Mouse (Mus musculus) G1E (cell line): ENCODE results near the gene Ypel3. TPM values are rescaled to one million over a fixed set of nuclear protein-coding genes. Genes with fewer than 3 reads are reported as not detected.

Experiments
- ATAC-seq: 2 replicates; pipeline ENCODE4 v1.8.0; 2016; ENCODE audit warnings: mild to moderate bottlenecking; ENCODE audit not compliant: insufficient number of reproducible peaks, poor library complexity, low FRiP score, severe bottlenecking; ENCODE audit errors: extremely low read depth
- DNase-seq: peaks from one replicate; pipeline ENCODE4 v3.0.0; 2012; ENCODE audit warnings: low spot score
- H3K27me3 ChIP-seq: 2 replicates; pipeline ENCODE4 v1.6.1; 2012; ENCODE audit warnings: mild to moderate bottlenecking, low read length, inconsistent platforms; ENCODE audit not compliant: insufficient read depth
- H3K36me3 ChIP-seq: replicated peaks from 2 replicates; pipeline ENCODE3; 2012; ENCODE audit warnings: mild to moderate bottlenecking, inconsistent platforms
- H3K4me1 ChIP-seq: 2 replicates; pipeline ENCODE4 v1.6.1; 2012; ENCODE audit warnings: low read depth, low read length, inconsistent platforms, mixed read lengths; ENCODE audit not compliant: insufficient read depth
- H3K4me3 ChIP-seq: 2 replicates; pipeline ENCODE4 v1.5.1; 2012; ENCODE audit warnings: low read depth, mild to moderate bottlenecking, inconsistent platforms, low read length, moderate library complexity, mixed read lengths
- H3K9me3 ChIP-seq: replicated peaks from 2 replicates; pipeline ENCODE4 v1.6.1; 2012; ENCODE audit warnings: inconsistent platforms
- CTCF ChIP-seq: IDR thresholded peaks from 2 replicates; pipeline ENCODE4 v1.5.1; 2012; ENCODE audit warnings: low read depth, low read length, inconsistent platforms, mixed read lengths
- GATA1 ChIP-seq: IDR thresholded peaks from 2 replicates; pipeline ENCODE4 v1.6.1; 2012; ENCODE audit warnings: borderline replicate concordance, low read length, inconsistent platforms, mixed read lengths
- GATA2 ChIP-seq: IDR thresholded peaks from 2 replicates; pipeline ENCODE4 v1.6.1; 2012; ENCODE audit warnings: low read depth, low read length, inconsistent platforms, borderline replicate concordance
- POLR2AphosphoS5 ChIP-seq: IDR thresholded peaks from 2 replicates; pipeline ENCODE4 v1.6.1; 2012; ENCODE audit warnings: low read depth, low read length, inconsistent platforms; ENCODE audit not compliant: insufficient replicate concordance
- TAL1 ChIP-seq: conservative IDR thresholded peaks from 2 replicates; pipeline ENCODE4 v1.6.1; 2012; ENCODE audit warnings: low read depth, low read length, inconsistent platforms, mixed read lengths
- polyA plus RNA-seq: library from polyadenylated mRNA; stranded (reverse); fragments of >175 nt; gene quantifications from 2 replicates; pipeline ENCODE4 v1.2.3, GENCODE M21; 2012
- total RNA-seq, 2 experiments: library from RNA; stranded (forward) in 1 of 2; stranded (reverse) in 1 of 2; fragments of 200-1000 nt in 1 of 2; fragments of >200 nt in 1 of 2; fragmentation: Nextera tagmentation in 1 of 2; gene quantifications; 2 replicates each; pipeline ENCODE4 v1.2.3; 2014 to 2017

Gene Ypel3
- total and polyA plus RNA-seq, 3 experiments: 23.1 to 86.7 (median 78.3) TPM

GRCm38 (mm10) chr7:126786142-126786541 lies 9.4 kb downstream of the Ypel3 start:
- TF ChIP-seq GATA2 (no peak), GATA1 (no peak), CTCF (no peak), POLR2AphosphoS5 (no peak), TAL1 (no peak)
- peaks cover 56% of the 10 kb centered on the region for H3K4me1 ChIP-seq
- no peak for ATAC-seq
- no peak overlapping the region for H3K4me3 ChIP-seq
- H3K9me3 ChIP-seq: no peaks in the 10 kb centered on the region
- no peak for DNase-seq
- no peaks in the 10 kb centered on the region for H3K27me3 ChIP-seq
- H3K36me3 ChIP-seq: peaks cover 98% of the 10 kb centered on the region

GRCm38 (mm10) chr7:126789141-126789540 lies 12.4 kb downstream of the Ypel3 start:
- peaks cover 80% of the 10 kb centered on the region for H3K36me3 ChIP-seq

GRCm38 (mm10) chr7:126791851-126792720 lies 15.3 kb downstream of the Ypel3 start, which contains the start of gene Ppp4c:
Gene Ppp4c, minus strand, starts transcription at chr7:126792496.
- no peaks in the 10 kb centered on the region for H3K9me3 ChIP-seq
- ATAC-seq (peak; percentile 84), DNase-seq (peak; percentile 91)
- H3K27me3 ChIP-seq: no peaks in the 10 kb centered on the region
- TF ChIP-seq GATA1: no peak
- 0 out of 2 replicates have a peak, but pooled peaks have one; percentile 75 for TF ChIP-seq POLR2AphosphoS5
- H3K4me3 ChIP-seq: peak within 1 kb of the TSS; percentile 88
- H3K4me1 ChIP-seq: peaks cover 74% of the 10 kb centered on the region
- peaks cover 80% of the 10 kb centered on the region for H3K36me3 ChIP-seq

More at GRCm38 (mm10) chr7:126789141-126789540, 12.4 kb downstream of the Ypel3 start:
- DNase-seq: no peak
- Histone ChIP-seq H3K4me1 (peaks cover 57% of the 10 kb centered on the region), H3K27me3 (no peaks in the 10 kb centered on the region), H3K9me3 (no peaks in the 10 kb centered on the region), H3K4me3 (no peak overlapping the region)
- no peak for ATAC-seq
- TF ChIP-seq TAL1 (no peak), POLR2AphosphoS5 (no peak), CTCF (no peak)

GRCm38 (mm10) chr7:126792721-126793443 lies 16.1 kb downstream of the Ypel3 start:
- no peaks in the 10 kb centered on the region for H3K9me3 ChIP-seq
- peaks cover 80% of the 10 kb centered on the region for H3K36me3 ChIP-seq
- DNase-seq: no peak
- peak overlapping the region; percentile 88 for H3K4me3 ChIP-seq
- no peak for ATAC-seq
- peaks cover 78% of the 10 kb centered on the region for H3K4me1 ChIP-seq
- H3K27me3 ChIP-seq: no peaks in the 10 kb centered on the region
- TF ChIP-seq TAL1 (no peak), POLR2AphosphoS5 (no peak; the same call in 1 of the 2 replicates), GATA1 (no peak), CTCF (no peak), GATA2 (no peak)

- no peak for ATAC-seq
- Histone ChIP-seq H3K4me1 (peaks cover 70% of the 10 kb centered on the region), H3K27me3 (no peaks in the 10 kb centered on the region), H3K9me3 (no peaks in the 10 kb centered on the region), H3K4me3 (no peak overlapping the region; the same call in 1 of the 2 replicates), H3K36me3 (peaks cover 79% of the 10 kb centered on the region)
- no peak for DNase-seq
- peak; percentile 56; the same call in 1 of the 2 replicates for TF ChIP-seq POLR2AphosphoS5
- no peak for TF ChIP-seq GATA2
- no peak for TF ChIP-seq CTCF
- no peak for TF ChIP-seq TAL1
- TF ChIP-seq GATA1: no peak
Measured at GRCm38 (mm10) chr7:126793456-126794270, 16.9 kb downstream of the Ypel3 start.

GRCm38 (mm10) chr7:126794271-126794605 lies 17.5 kb downstream of the Ypel3 start:
- peaks cover 66% of the 10 kb centered on the region for H3K4me1 ChIP-seq
- no peak overlapping the region for H3K4me3 ChIP-seq
- H3K36me3 ChIP-seq: peaks cover 73% of the 10 kb centered on the region
- H3K9me3 ChIP-seq: no peaks in the 10 kb centered on the region
- TF ChIP-seq CTCF (no peak), TAL1 (no peak), GATA1 (no peak), GATA2 (no peak), POLR2AphosphoS5 (no peak)
- no peaks in the 10 kb centered on the region for H3K27me3 ChIP-seq
- ATAC-seq: no peak
- DNase-seq: no peak
